Mouse (Mus musculus) gastrocnemius, postnatal 4 days (tissue): ENCODE measurements around the gene C1qtnf6. TPM values are rescaled to one million over a fixed set of nuclear protein-coding genes. Genes with fewer than 3 reads are reported as not detected.
A peak's percentile ranks its signal among the peaks of the same experiment; 100 is the strongest.

Experiments used
- DNase-seq, 2 experiments: peaks; one replicate each; pipeline ENCODE4 v3.0.0; 2021 to 2022; ENCODE audit warnings: low spot score in 2 of 2, mixed read lengths in 2 of 2
- long read RNA-seq, 2 experiments: library from polyadenylated mRNA; stranded (forward); transcript quantifications; one replicate each; pipeline ENCODE4 v2.0.0; 2021
- total RNA-seq, 2 experiments: library from RNA; stranded (reverse); gene quantifications; 2 replicates each; pipeline ENCODE4 v1.2.3; 2021

C1qtnf6 gene
- total RNA-seq: 10 to 100 TPM; 66.7 to 75.1 TPM
- long read RNA-seq, experiment 1, transcript C1qtnf6-201 (3 exons, 2,402 nt): major isoform, 38 of 57 reads
- long read RNA-seq, experiment 1, transcript C1qtnf6-203 (3 exons, 2,191 nt): minor isoform, 6 of 57 reads
- long read RNA-seq, experiment 1, partial matches to known transcripts: 8 of 57 reads
- long read RNA-seq, experiment 1, other reads (novel, unspliced or antisense): 5 of 57 reads
- long read RNA-seq, experiment 2, transcript C1qtnf6-201 (3 exons, 2,402 nt): major isoform, 39 of 58 reads
- long read RNA-seq, experiment 2, transcript C1qtnf6-203 (3 exons, 2,191 nt): minor isoform, 5 of 58 reads
- long read RNA-seq, experiment 2, partial matches to known transcripts: 1 of 58 reads
- long read RNA-seq, experiment 2, other reads (novel, unspliced or antisense): 13 of 58 reads

GRCm38 (mm10) chr15:78530671-78531450 lies at the start of gene C1qtnf6:
Gene C1qtnf6 (minus strand): TSS chr15:78531416.
- DNase-seq: peak in 1 of 2 experiments; percentile 59

GRCm38 (mm10) chr15:78576284-78576810 lies 45.1 kb upstream of the C1qtnf6 start:
- no peak for DNase-seq

- DNase-seq: no peak
Measured at GRCm38 (mm10) chr15:78572658-78573397, 41.6 kb upstream of the C1qtnf6 start, which contains the start of gene Rac2. Gene Rac2 (minus strand): TSS chr15:78572783.

- no peak for DNase-seq
Measured at GRCm38 (mm10) chr15:78572270-78572600, 41.0 kb upstream of the C1qtnf6 start.

- no peak for DNase-seq
Measured at GRCm38 (mm10) chr15:78571554-78572269, 40.5 kb upstream of the C1qtnf6 start.

- DNase-seq: no peak
Measured at GRCm38 (mm10) chr15:78570170-78570569, 39.0 kb upstream of the C1qtnf6 start.

GRCm38 (mm10) chr15:78567608-78568120 lies 36.4 kb upstream of the C1qtnf6 start:
- DNase-seq: no peak

GRCm38 (mm10) chr15:78564764-78565435 lies 33.7 kb upstream of the C1qtnf6 start:
- no peak for DNase-seq

- no peak for DNase-seq
Measured at GRCm38 (mm10) chr15:78563937-78564336, 32.7 kb upstream of the C1qtnf6 start.

GRCm38 (mm10) chr15:78563344-78563743 lies 32.1 kb upstream of the C1qtnf6 start:
- DNase-seq: no peak

GRCm38 (mm10) chr15:78559141-78559979 lies 28.1 kb upstream of the C1qtnf6 start:
- DNase-seq: no peak

GRCm38 (mm10) chr15:78557693-78558535 lies 26.7 kb upstream of the C1qtnf6 start:
- DNase-seq: no peak

- no peak for DNase-seq
Measured at GRCm38 (mm10) chr15:78554545-78555313, 23.5 kb upstream of the C1qtnf6 start.

- no peak for DNase-seq
Measured at GRCm38 (mm10) chr15:78549189-78549734, 18.0 kb upstream of the C1qtnf6 start.

- no peak for DNase-seq
Measured at GRCm38 (mm10) chr15:78548711-78549110, 17.5 kb upstream of the C1qtnf6 start.

- no peak for DNase-seq
Measured at GRCm38 (mm10) chr15:78548336-78548665, 17.1 kb upstream of the C1qtnf6 start.
